Mouse (Mus musculus): ENCODE results near the gene Patl2. TPM values are rescaled to one million over a fixed set of nuclear protein-coding genes. Genes with fewer than 3 reads are reported as not detected.

The Patl2 gene
- polyA plus RNA-seq, 1 experiment from 2014 or later, result not detected

DNA sequence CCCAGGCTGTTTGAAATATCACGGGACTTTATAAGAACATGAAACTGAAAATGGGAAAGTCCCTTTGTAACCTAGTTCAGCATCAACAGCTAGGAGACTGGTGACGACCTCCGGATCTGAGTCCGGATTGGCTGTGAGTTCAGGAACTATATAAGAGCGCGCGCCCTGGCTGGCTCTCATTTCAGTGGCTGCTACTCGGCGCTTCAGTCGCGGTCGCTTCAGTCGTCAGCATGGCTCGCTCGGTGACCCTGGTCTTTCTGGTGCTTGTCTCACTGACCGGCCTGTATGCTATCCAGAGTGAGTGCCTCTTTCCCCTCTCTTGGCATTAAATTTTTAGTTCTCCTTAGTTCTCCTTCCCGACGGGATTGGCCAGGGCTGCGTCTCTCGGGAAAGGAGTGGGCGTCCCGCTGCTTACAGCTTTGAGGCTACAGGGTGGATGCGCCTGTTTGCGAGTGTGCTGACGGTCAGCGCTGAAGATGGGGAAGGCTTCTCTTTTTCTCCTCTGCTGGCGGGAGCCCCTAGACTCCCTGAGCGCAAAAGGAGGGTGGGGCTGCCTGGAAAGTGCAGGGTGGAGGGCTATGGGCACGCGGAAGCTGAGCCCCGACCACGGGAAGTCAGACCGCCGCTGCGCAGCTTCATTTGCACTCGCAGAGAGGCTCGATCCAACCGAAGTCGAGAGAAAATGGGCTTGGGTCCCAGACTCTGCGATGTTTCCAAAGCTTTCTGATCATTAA lies 38.3 kb downstream of the Patl2 start, which contains the start of gene B2m:
Gene B2m, plus strand, starts transcription at position 179 of the 734 bp plus-strand sequence.
- Histone ChIP-seq H3K27ac (replicated peaks; ENCODE audit: low read depth, low read length) (no peak within 1 kb of the TSS; the same call in 1 of the 2 replicates), H3K36me3 (ENCODE audit: control insufficient read depth, insufficient read depth, low read length) (no peaks in the 10 kb centered on the region), H3K4me1 (ENCODE audit: control insufficient read depth, insufficient read depth, low read length) (no peaks in the 10 kb centered on the region), H3K27me3 (ENCODE audit: control insufficient read depth, insufficient read depth, low read length) (no peaks in the 10 kb centered on the region), H3K4me2 (ENCODE audit: low read depth, severe bottlenecking) (peak within 1 kb of the TSS; percentile 64), H3K9me3 (ENCODE audit: control insufficient read depth, low read length) (no peaks in the 10 kb centered on the region), H3K4me3 (ENCODE audit: low read depth, low read length) (peak within 1 kb of the TSS; percentile 56), H3K9ac (ENCODE audit: low read length) (peak within 1 kb of the TSS; percentile 67)
- peak; percentile 97 for DNase-seq (ENCODE audit: low spot score)
- peak; percentile 97 for ATAC-seq (ENCODE audit: insufficient number of reproducible peaks, low FRiP score, low TSS enrichment, low read depth)
- under 1% methylated on average over 40 of the region's 40 CpGs for WGBS

DNA sequence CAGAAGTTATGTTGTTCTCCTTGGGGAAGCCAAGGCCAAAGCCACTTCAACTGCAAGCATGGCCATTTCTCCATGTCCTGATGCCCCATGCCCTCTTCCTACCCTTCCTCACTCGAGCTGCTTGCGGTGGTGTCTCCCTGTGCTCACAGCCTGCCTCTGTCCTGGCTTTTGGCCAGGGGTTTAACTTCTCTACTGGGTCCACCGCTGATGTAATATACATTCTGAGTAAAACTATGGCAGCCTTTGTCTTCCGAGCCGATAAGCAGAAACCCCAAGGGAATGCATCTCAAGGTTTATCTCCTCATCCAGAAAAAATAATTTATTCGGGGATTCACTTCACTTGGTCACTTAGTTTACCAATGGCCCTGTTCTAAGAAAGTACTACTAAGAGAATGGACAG lies 39.3 kb downstream of the Patl2 start:
- WGBS, result 84% methylated on average over 6 of the region's 6 CpGs
- Histone ChIP-seq H3K9ac (ENCODE audit: low read length) (no peak overlapping the region), H3K4me3 (ENCODE audit: low read depth, low read length) (no peak overlapping the region), H3K36me3 (ENCODE audit: control insufficient read depth, insufficient read depth, low read length) (no peaks in the 10 kb centered on the region), H3K4me2 (ENCODE audit: low read depth, severe bottlenecking) (no peak overlapping the region), H3K27me3 (ENCODE audit: control insufficient read depth, insufficient read depth, low read length) (no peaks in the 10 kb centered on the region), H3K4me1 (ENCODE audit: control insufficient read depth, insufficient read depth, low read length) (no peaks in the 10 kb centered on the region), H3K27ac (replicated peaks; ENCODE audit: low read depth, low read length) (no peak overlapping the region), H3K9me3 (ENCODE audit: control insufficient read depth, low read length) (no peaks in the 10 kb centered on the region)
- no peak for ATAC-seq (ENCODE audit: insufficient number of reproducible peaks, low FRiP score, low TSS enrichment, low read depth)
- DNase-seq (ENCODE audit: low spot score), result no peak

GRCm38 (mm10) chr2:122145756-122146155 lies 40.2 kb downstream of the Patl2 start:
- Histone ChIP-seq H3K9me3 (ENCODE audit: control insufficient read depth, low read length) (no peaks in the 10 kb centered on the region), H3K27me3 (ENCODE audit: control insufficient read depth, insufficient read depth, low read length) (no peaks in the 10 kb centered on the region), H3K9ac (ENCODE audit: low read length) (no peak overlapping the region), H3K4me1 (ENCODE audit: control insufficient read depth, insufficient read depth, low read length) (no peaks in the 10 kb centered on the region), H3K4me2 (ENCODE audit: low read depth, severe bottlenecking) (no peak overlapping the region), H3K4me3 (ENCODE audit: low read depth, low read length) (no peak overlapping the region), H3K36me3 (ENCODE audit: control insufficient read depth, insufficient read depth, low read length) (no peaks in the 10 kb centered on the region), H3K27ac (replicated peaks; ENCODE audit: low read depth, low read length) (no peak overlapping the region)
- DNase-seq (ENCODE audit: low spot score), result no peak
- ATAC-seq (ENCODE audit: insufficient number of reproducible peaks, low FRiP score, low TSS enrichment, low read depth), result no peak
- WGBS, result 65% methylated on average over 4 of the region's 4 CpGs

- H3K4me1 ChIP-seq (ENCODE audit: control insufficient read depth, insufficient read depth, low read length), result no peaks in the 10 kb centered on the region
- 93% methylated on average over 3 of the region's 3 CpGs for WGBS
- H3K36me3 ChIP-seq (ENCODE audit: control insufficient read depth, insufficient read depth, low read length), result no peaks in the 10 kb centered on the region
- no peak for ATAC-seq (ENCODE audit: insufficient number of reproducible peaks, low FRiP score, low TSS enrichment, low read depth)
- H3K4me3 ChIP-seq (ENCODE audit: low read depth, low read length), result no peak overlapping the region
- no peak overlapping the region for H3K9ac ChIP-seq (ENCODE audit: low read length)
- no peak overlapping the region for H3K27ac ChIP-seq (replicated peaks; ENCODE audit: low read depth, low read length)
- H3K27me3 ChIP-seq (ENCODE audit: control insufficient read depth, insufficient read depth, low read length), result no peaks in the 10 kb centered on the region
- H3K9me3 ChIP-seq (ENCODE audit: control insufficient read depth, low read length), result no peaks in the 10 kb centered on the region
- no peak overlapping the region for H3K4me2 ChIP-seq (ENCODE audit: low read depth, severe bottlenecking)
- DNase-seq (ENCODE audit: low spot score), result no peak
Measured at GRCm38 (mm10) chr2:122143111-122143510, 42.9 kb downstream of the Patl2 start.

- Histone ChIP-seq H3K9me3 (ENCODE audit: control insufficient read depth, low read length) (no peaks in the 10 kb centered on the region), H3K36me3 (ENCODE audit: control insufficient read depth, insufficient read depth, low read length) (no peaks in the 10 kb centered on the region), H3K9ac (ENCODE audit: low read length) (no peak overlapping the region), H3K4me3 (ENCODE audit: low read depth, low read length) (no peak overlapping the region), H3K27me3 (ENCODE audit: control insufficient read depth, insufficient read depth, low read length) (no peaks in the 10 kb centered on the region), H3K4me2 (ENCODE audit: low read depth, severe bottlenecking) (no peak overlapping the region), H3K4me1 (ENCODE audit: control insufficient read depth, insufficient read depth, low read length) (no peaks in the 10 kb centered on the region), H3K27ac (replicated peaks; ENCODE audit: low read depth, low read length) (no peak overlapping the region)
- WGBS, result 80% methylated on average over 5 of the region's 5 CpGs
- no peak for DNase-seq (ENCODE audit: low spot score)
- no peak for ATAC-seq (ENCODE audit: insufficient number of reproducible peaks, low FRiP score, low TSS enrichment, low read depth)
Measured at GRCm38 (mm10) chr2:122141332-122141967, 44.5 kb downstream of the Patl2 start.

- H3K4me3 ChIP-seq (ENCODE audit: low read depth, low read length), result no peak overlapping the region
- H3K4me1 ChIP-seq (ENCODE audit: control insufficient read depth, insufficient read depth, low read length), result no peaks in the 10 kb centered on the region
- H3K27me3 ChIP-seq (ENCODE audit: control insufficient read depth, insufficient read depth, low read length), result no peaks in the 10 kb centered on the region
- WGBS, result 82% methylated on average over 2 of the region's 2 CpGs
- H3K36me3 ChIP-seq (ENCODE audit: control insufficient read depth, insufficient read depth, low read length), result no peaks in the 10 kb centered on the region
- H3K4me2 ChIP-seq (ENCODE audit: low read depth, severe bottlenecking), result no peak overlapping the region
- no peaks in the 10 kb centered on the region for H3K9me3 ChIP-seq (ENCODE audit: control insufficient read depth, low read length)
- ATAC-seq (ENCODE audit: insufficient number of reproducible peaks, low FRiP score, low TSS enrichment, low read depth) (no peak), DNase-seq (ENCODE audit: low spot score) (no peak)
- H3K27ac ChIP-seq (replicated peaks; ENCODE audit: low read depth, low read length), result no peak overlapping the region
- no peak overlapping the region for H3K9ac ChIP-seq (ENCODE audit: low read length)
Measured at GRCm38 (mm10) chr2:122140815-122141214, 45.2 kb downstream of the Patl2 start.

DNA sequence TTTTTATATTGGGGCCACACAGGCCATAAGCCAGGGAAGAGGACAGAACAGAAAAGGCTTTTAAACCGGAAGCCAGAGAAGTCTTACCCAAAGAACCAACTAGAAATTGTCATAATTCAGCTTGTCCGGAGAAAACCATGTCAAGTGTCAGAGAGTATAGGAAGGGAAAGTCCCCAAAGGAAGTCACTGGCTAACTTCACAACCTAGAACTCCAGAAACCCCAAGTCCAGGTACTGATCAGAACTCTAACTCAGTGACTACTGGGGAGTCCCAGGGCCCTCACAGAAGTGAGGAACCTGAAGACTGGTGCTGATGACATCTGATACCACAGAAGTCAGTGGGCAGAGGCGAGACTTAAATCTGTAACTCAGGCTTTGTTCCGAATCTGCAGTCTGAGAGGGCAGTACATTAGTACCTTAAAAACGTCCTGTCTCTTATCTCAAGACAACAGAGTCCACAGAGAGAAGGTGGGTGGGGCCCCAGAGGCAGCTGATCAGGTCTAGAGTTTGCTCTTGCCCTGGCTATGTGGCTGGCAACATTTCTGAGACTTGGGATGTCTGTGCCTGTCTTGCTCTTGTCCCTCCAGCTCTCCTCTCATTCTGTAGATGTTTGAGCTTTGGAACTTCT lies 48.0 kb downstream of the Patl2 start:
- no peak for DNase-seq (ENCODE audit: low spot score)
- no peaks in the 10 kb centered on the region for H3K9me3 ChIP-seq (ENCODE audit: control insufficient read depth, low read length)
- WGBS, result 68% methylated on average over 5 of the region's 5 CpGs
- no peaks in the 10 kb centered on the region for H3K4me1 ChIP-seq (ENCODE audit: control insufficient read depth, insufficient read depth, low read length)
- no peak for ATAC-seq (ENCODE audit: insufficient number of reproducible peaks, low FRiP score, low TSS enrichment, low read depth)
- H3K9ac ChIP-seq (ENCODE audit: low read length), result no peak overlapping the region
- no peaks in the 10 kb centered on the region for H3K36me3 ChIP-seq (ENCODE audit: control insufficient read depth, insufficient read depth, low read length)
- no peak overlapping the region for H3K4me3 ChIP-seq (ENCODE audit: low read depth, low read length)
- no peak overlapping the region for H3K4me2 ChIP-seq (ENCODE audit: low read depth, severe bottlenecking)
- no peak overlapping the region for H3K27ac ChIP-seq (replicated peaks; ENCODE audit: low read depth, low read length)
- H3K27me3 ChIP-seq (ENCODE audit: control insufficient read depth, insufficient read depth, low read length), result no peaks in the 10 kb centered on the region

GRCm38 (mm10) chr2:122132618-122133017 lies 53.4 kb downstream of the Patl2 start:
- Histone ChIP-seq H3K9me3 (ENCODE audit: control insufficient read depth, low read length) (no peaks in the 10 kb centered on the region), H3K27me3 (ENCODE audit: control insufficient read depth, insufficient read depth, low read length) (no peaks in the 10 kb centered on the region), H3K4me1 (ENCODE audit: control insufficient read depth, insufficient read depth, low read length) (no peaks in the 10 kb centered on the region), H3K9ac (ENCODE audit: low read length) (no peak overlapping the region), H3K4me2 (ENCODE audit: low read depth, severe bottlenecking) (no peak overlapping the region), H3K27ac (replicated peaks; ENCODE audit: low read depth, low read length) (no peak overlapping the region), H3K36me3 (ENCODE audit: control insufficient read depth, insufficient read depth, low read length) (no peaks in the 10 kb centered on the region), H3K4me3 (ENCODE audit: low read depth, low read length) (no peak overlapping the region)
- no peak for DNase-seq (ENCODE audit: low spot score)
- WGBS, result 83% methylated on average over 2 of the region's 2 CpGs
- no peak for ATAC-seq (ENCODE audit: insufficient number of reproducible peaks, low FRiP score, low TSS enrichment, low read depth)
